Mouse (Mus musculus) adrenal gland, postnatal 14 days (tissue): ENCODE measurements around the gene Cdk5rap3. TPM values are rescaled to one million over a fixed set of nuclear protein-coding genes. Genes with fewer than 3 reads are reported as not detected.

Source experiments
- DNase-seq: peaks from one replicate; pipeline ENCODE4 v3.0.0; 2021; ENCODE audit warnings: mixed read lengths
- total RNA-seq: library from RNA; stranded (reverse); gene quantifications from 2 replicates; pipeline ENCODE4 v1.2.3, GENCODE M21; 2021

The Cdk5rap3 gene
- total RNA-seq, 1 experiment from 2014 or later = 48.6 TPM

DNA sequence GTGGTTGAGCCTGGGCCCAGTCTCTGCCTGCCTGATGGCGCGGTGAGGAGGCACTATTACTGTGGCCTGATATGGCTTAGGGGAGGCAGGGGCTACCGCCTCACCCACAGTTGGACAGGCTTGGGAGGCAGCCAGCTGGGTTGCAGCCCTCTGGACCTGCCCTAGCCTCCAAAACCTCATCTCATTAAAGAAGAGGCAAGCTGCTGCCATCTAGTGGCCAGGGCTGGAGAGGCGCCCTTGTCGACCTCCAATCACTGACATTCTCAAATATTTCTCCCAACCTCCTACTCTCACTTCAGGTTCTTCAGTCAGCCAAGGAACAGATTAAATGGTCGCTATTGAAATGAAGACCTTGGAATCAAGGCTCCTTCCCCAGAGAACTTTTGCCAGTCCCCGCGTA is 55.7 kb downstream of the Cdk5rap3 start:
- peak; percentile 92 for DNase-seq

DNA sequence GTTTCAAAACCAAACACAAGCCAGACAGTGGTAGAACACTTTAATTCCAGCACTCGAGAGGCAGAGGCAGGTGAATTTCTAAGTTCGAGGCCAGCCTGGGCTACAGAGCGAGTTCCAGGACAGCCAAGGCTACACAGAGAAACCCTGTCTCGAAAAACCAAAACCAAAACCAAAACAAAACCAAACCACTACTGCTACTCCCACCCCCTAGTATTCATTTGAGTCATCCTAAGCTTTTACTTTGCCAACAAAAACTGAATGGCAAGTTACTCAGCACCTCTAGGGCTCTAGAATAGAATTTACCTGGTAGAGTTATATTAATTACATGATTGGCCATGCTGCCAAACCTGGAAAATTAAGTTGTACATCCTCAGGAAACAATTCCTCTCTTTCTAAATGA is 56.7 kb downstream of the Cdk5rap3 start:
- no peak for DNase-seq

DNA sequence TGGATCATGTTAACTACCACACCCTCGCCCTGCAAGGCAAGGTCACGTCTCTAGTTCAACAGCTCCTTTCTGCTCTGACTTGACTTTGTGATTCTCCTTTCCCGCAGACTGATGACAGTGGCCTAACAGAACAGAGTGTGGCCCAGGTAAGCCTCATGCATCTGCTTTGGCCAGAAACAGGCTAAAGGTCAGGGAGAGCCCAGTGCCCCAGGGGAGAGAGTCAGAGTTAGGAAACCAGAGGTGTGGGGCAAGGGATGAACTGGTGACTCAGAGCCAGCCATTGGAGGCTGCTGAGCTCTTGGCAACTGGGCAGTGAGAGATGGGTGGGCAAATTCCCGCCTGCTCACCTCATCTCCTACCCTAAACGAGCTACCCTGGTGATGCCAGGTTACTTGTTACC is 58.9 kb downstream of the Cdk5rap3 start:
- DNase-seq = peak; percentile 76

Other genes with a start within 250 kb of the Cdk5rap3 start
- 23.4 and 27.2 TPM in 2 replicates for gene Snx11, start 138.9 kb downstream of the Cdk5rap3 start, total RNA-seq
- gene Cbx1, start 127.4 kb downstream of the Cdk5rap3 start, total RNA-seq = 69.8 and 78.1 TPM in 2 replicates
- gene Nfe2l1, start 86.5 kb downstream of the Cdk5rap3 start, total RNA-seq = 362 and 371 TPM in 2 replicates
- 39.8 and 43.7 TPM in 2 replicates for gene Copz2, start 66.6 kb downstream of the Cdk5rap3 start, total RNA-seq
- 0.37 TPM in 1 of 2 replicates, not detected in the other for gene Prr15l, start 11.6 kb upstream of the Cdk5rap3 start, total RNA-seq
- 28.3 and 31.9 TPM in 2 replicates for gene Pnpo, start 27.5 kb upstream of the Cdk5rap3 start, total RNA-seq
- gene Sp2, start 66.5 kb upstream of the Cdk5rap3 start, total RNA-seq = 15.5 and 18.3 TPM in 2 replicates
- 0.22 and 0.30 TPM in 2 replicates for gene Sp6, start 96.9 kb upstream of the Cdk5rap3 start, total RNA-seq
- gene Scrn2, start 113.4 kb upstream of the Cdk5rap3 start, total RNA-seq = 15.9 and 18.3 TPM in 2 replicates
- gene Lrrc46, start 124.9 kb upstream of the Cdk5rap3 start, total RNA-seq = 0.93 and 0.94 TPM in 2 replicates
- gene Mrpl10, start 125.1 kb upstream of the Cdk5rap3 start, total RNA-seq = 124 and 130 TPM in 2 replicates
- 8.0 and 10.1 TPM in 2 replicates for gene Osbpl7, start 134.1 kb upstream of the Cdk5rap3 start, total RNA-seq
- 0.33 and 0.56 TPM in 2 replicates for gene Tbx21, start 198.8 kb upstream of the Cdk5rap3 start, total RNA-seq
- gene Tbkbp1, start 235.0 kb upstream of the Cdk5rap3 start, total RNA-seq = 17.6 and 22.9 TPM in 2 replicates